Mouse (Mus musculus): ENCODE measurements around the gene Thoc6.

GRCm38 (mm10) chr17:23680336-23680735, 6.7 kb upstream of the Thoc6 start:
- no peak for TF ChIP-seq POLR2A (IDR thresholded peaks at IDR 0.05; ENCODE audit: control insufficient read depth, low read depth, low read length)
- TF ChIP-seq CTCF (IDR thresholded peaks at IDR 0.05; ENCODE audit: control insufficient read depth, insufficient read depth, insufficient replicate concordance, low read depth, low read length), result no peak

Measured in testis, adult 2 months (tissue).